Mouse (Mus musculus): ENCODE data around the gene Rtn4ip1. TPM values are rescaled to one million over a fixed set of nuclear protein-coding genes. Genes with fewer than 3 reads are reported as not detected.

Rtn4ip1 gene
- total RNA-seq, 4 experiments from 2014 or later = 13.4 to 15.6 (median 14.8) TPM

DNA sequence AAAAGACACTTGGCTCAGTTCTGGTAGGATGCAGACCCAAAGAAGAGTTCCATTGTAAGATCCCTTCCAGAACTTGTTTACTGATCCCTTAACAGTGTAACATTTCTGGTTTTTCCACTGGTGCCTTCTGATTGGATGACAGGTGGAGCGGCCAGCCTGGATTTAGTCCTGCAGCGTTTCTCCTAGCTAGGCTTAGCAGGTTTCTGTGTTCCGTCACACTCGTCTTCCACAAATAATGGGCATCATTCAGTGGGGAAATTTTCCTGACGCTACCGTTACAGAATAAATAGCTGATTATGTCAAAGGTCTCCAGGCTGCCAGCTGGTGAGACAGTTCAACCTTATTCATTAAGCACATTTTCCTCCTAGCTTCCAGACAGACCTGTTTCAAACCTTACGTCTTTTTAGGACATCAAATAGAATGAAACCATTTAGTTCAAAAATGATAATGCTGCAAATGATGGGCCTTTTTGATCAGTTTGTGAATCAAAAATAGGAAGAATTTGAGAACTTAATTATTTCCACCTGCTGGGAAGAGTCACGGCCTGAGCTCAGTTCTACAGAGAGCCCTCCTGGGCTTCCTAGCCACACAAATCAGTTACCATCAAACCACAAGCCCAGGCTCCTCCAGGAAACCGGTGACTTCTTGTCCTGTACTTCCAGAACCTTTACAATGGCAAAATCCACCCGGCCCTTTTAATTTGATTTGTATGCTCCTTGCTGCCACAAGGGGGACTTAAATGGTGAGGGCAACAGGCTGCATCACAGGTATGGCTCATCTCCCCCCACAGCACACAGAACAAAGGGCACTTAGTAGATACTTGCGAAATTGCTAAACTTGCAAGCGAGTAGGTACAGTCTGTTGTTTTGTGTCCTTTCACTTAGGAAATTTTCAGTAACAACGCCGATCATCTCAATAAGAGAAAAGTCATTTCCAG lies 100.7 kb downstream of the Rtn4ip1 start:
- no peak for DNase-seq (ENCODE audit: low spot score in 2 of 2)

DNA sequence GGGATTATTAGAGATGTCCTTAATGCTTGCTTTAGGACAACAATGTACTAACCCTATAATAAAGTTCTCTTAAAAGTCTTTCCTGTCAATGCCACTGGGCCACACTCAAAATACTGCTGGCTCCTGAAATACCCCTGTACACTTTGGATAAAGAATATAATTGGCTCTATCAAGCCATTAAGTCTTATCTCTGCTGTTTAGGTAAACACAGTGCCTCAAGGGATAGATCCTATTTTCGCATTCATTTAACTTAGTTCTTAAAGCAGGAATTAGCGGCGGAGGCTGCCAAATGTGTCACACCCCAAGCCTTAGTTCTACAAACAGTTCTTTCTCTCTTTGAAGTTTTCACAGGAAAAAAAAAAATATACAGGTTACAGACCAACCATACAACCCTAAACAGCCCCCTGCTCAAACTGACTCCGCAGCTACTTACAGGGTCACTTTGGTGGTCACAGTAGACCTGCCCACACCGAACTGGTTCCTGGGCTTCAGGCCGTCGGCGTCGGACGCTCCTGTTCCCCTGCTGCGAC lies 101.5 kb downstream of the Rtn4ip1 start:
- DNase-seq (ENCODE audit: low spot score in 2 of 2) = no peak

DNA sequence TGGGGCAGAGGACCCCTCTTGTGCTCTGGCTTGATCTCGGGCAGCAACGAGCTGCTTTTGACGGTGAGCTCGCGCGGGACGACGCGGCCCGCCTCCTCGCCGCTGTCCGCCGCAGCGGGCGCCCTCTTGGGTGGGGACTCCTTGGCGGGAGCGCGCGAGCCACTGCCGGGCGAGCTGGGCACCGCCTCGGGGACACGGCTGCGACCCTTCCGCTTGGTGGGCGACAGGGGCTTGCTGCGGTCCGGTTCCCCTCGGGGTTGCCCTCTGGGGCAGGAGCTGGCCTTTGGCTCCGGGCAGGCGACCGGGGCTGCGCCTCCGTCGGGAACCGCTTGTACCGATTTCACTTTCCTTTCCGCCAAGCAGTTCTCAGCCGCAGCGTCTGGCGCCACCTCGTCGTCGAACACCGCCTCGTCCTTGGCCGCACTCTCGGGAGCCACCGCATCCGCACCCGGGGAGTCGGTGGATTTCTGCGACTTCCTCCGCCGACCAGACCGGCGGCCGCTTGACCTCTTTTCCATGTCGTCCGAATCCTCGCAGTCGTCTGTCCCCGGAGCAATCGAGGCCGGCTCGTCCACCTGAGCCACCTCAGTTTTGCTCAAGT lies 102.0 kb downstream of the Rtn4ip1 start:
- DNase-seq (ENCODE audit: low spot score in 2 of 2) = no peak

DNA sequence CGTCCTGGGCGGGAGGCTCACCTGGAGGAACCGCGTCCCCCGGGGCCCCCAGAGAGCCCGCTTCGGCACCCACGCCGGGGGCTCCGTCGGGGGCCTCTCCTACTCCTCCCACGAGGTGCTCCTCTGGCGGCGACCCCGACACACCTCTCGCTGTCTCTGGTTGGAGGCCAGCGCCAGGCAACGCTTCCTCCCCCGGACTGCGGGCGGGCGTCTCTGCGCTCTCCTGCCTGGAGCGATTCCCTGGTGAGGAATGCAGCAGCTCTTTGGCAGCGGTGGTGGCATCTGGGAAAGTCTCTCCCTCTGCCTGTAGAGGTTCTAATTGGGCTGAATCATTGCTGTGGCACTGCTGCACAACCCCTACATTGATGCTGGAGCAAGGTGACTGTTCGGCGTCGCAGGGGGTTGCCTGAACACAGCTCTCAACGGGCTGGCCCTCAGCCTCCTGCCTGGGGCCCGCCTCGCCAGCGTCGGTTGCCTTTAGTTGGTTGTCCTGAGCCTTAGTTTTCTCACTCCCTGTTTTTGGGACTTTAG lies 102.7 kb downstream of the Rtn4ip1 start:
- DNase-seq (ENCODE audit: low spot score in 2 of 2) = no peak

GRCm38 (mm10) chr10:44005677-44006641 lies 104.4 kb downstream of the Rtn4ip1 start:
- no peak for DNase-seq (ENCODE audit: low spot score in 2 of 2)

Other genes with a start within 250 kb of the Rtn4ip1 start
- 10 to 100 TPM; 11.4 to 14.0 (median 12.3) TPM for gene Qrsl1, start 62 bp upstream of the Rtn4ip1 start, total RNA-seq (2022)
- gene Crybg1, start 247.0 kb downstream of the Rtn4ip1 start, total RNA-seq (2022) = under 1 TPM; 0.59 to 0.85 (median 0.67) TPM

All from left cerebral cortex, adult 8-10 months (tissue).